Mouse (Mus musculus): Measurements from ENCODE around the gene Zswim4. TPM values are rescaled to one million over a fixed set of nuclear protein-coding genes. Genes with fewer than 3 reads are reported as not detected.
A peak's percentile ranks its signal among the peaks of the same experiment; 100 is the strongest.

Zswim4 gene
- 1 to 10 TPM; 6.6 to 8.0 (median 7.2) TPM for total RNA-seq (2022)

GRCm38 (mm10) chr8:84236998-84237473 is at the start of gene Zswim4:
Gene Zswim4, minus strand, starts transcription at chr8:84237055.
- peak; percentile 100 for DNase-seq (ENCODE audit: low spot score)

GRCm38 (mm10) chr8:84285665-84286064 is 48.8 kb upstream of the Zswim4 start:
- peak; percentile 44 for DNase-seq (ENCODE audit: low spot score)

- peak; percentile 31 for DNase-seq (ENCODE audit: low spot score)
Measured at GRCm38 (mm10) chr8:84284608-84285063, 47.8 kb upstream of the Zswim4 start.

DNA sequence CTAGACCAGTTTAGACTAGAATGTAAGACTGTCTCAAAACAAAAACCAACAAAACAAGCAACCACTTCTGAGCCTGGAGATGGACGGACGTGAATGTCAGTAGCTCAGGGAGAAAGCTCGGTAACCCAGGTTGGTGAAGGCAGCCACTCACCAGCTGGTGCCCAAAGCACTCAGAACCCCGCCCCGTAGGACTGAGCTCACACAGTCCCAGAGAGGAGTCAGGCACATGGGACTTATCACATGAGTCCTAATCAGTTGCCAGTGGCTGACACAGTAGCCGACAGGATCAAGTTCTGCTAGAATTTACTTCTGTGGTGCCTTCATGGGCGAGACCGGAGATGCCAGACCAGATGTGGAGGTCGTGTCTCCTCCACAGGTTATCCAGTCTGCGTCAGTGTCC is 43.9 kb upstream of the Zswim4 start:
- DNase-seq (ENCODE audit: low spot score): no peak

- DNase-seq (ENCODE audit: low spot score): no peak
Measured at GRCm38 (mm10) chr8:84276447-84276846, 39.6 kb upstream of the Zswim4 start.

GRCm38 (mm10) chr8:84273968-84274367 is 37.1 kb upstream of the Zswim4 start:
- DNase-seq (ENCODE audit: low spot score): no peak

DNA sequence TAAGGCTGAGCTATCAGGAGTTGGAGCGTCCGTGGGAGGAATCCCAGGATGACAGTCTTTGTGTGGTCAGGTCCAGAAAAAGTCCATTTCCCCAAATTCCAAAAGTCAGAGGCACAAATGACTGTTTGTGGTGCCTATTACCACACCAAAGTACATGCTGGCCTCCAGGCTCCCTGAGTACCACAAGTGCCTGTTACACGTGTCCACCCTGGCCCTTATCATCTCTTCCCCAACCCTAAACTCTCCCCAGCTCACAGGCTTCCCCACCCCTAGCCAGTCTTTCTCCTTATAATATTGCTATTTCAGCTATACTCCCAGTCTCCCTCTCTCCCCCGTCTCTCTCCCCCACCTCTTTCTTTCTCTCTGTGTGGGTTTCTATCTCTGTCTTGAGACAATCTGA is 35.4 kb upstream of the Zswim4 start:
- DNase-seq (ENCODE audit: low spot score): no peak

GRCm38 (mm10) chr8:84269950-84270773 is 33.3 kb upstream of the Zswim4 start, which contains the start of gene Ccdc130:
Gene Ccdc130, minus strand, starts transcription at chr8:84270380.
- DNase-seq (ENCODE audit: low spot score): peak; percentile 99

DNA sequence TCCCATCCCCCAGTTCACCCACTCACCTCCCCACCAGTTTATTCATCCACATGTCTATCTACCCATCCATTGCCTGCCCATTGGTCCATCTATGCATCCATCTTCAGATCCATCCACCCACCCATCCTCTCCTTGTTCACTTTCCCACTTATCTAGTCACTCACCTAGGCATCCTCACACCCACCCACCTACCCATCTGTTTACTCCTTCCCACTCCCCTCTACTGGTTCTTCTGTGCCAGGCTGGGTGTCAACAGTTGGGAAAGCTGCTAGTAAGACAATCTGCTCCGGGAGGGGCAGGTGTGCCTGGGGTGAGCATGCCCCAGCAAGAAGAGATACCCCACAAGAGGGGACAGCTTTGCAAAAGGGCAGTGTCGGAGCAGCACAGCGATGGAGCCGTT is 24.2 kb upstream of the Zswim4 start:
- DNase-seq (ENCODE audit: low spot score): no peak

GRCm38 (mm10) chr8:84256822-84257610 is 20.2 kb upstream of the Zswim4 start, which contains the start of gene Mri1:
Gene Mri1, minus strand, starts transcription at chr8:84257326.
- peak; percentile 75 for DNase-seq (ENCODE audit: low spot score)

- DNase-seq (ENCODE audit: low spot score): no peak
Measured at GRCm38 (mm10) chr8:84256458-84256821, 19.6 kb upstream of the Zswim4 start.

DNA sequence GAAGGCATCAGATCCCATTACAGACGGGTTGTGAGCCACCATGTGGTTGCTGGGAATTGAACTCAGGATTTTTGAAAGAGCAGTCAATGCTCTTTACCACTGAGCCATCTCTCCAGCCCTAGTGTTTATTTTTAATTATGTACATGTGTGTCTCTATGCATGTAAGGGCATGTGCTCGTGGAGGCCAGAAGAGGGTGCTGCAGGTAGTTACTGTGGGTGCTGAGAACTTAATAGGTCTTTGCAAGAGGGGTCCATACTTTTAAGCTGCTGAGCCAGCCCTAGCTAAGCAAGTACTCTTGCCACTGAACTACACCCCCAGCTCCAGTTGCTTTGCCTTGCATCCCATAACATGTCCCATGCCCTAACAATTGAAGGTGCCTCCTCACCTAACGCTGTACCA is 19.0 kb upstream of the Zswim4 start:
- DNase-seq (ENCODE audit: low spot score): no peak

GRCm38 (mm10) chr8:84249257-84250170 is 12.7 kb upstream of the Zswim4 start, which contains the start of gene D8Ertd738e:
Gene D8Ertd738e, minus strand, starts transcription at chr8:84249719.
- peak; percentile 90 for DNase-seq (ENCODE audit: low spot score)

- no peak for DNase-seq (ENCODE audit: low spot score)
Measured at GRCm38 (mm10) chr8:84241821-84242220, 5.0 kb upstream of the Zswim4 start.

- DNase-seq (ENCODE audit: low spot score): no peak
Measured at GRCm38 (mm10) chr8:84241167-84241566, 4.3 kb upstream of the Zswim4 start.

GRCm38 (mm10) chr8:84237542-84238229 is 831 bp upstream of the Zswim4 start:
- no peak for DNase-seq (ENCODE audit: low spot score)

DNA sequence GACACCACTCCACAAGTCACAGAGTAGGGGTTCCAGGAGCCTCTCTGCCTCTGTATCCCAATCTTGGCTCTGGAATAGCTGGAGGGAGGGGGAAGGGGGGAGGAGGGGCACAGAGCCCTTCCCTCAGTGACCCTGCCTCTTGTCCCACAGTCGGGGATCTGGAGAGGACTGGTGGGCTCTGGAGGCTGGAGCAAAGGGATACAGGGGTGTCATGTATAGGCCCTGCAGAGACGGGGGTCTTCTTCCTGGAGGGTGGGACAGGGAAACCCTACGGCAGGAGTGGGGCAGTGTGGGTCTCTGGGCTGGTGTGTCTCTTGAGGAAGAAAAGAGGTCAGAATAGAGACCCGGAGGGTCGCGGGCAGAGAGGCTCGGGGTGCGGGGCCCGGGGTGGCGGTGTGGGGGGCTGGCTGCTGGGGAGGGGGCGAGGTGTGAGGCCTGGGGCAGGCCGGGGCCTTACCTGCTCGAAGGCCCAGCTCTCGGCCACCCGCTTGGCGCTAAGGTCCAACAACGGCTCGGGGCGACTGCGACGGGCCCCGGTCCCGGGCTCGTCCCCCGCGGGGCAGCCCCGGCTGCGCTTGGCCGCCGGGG is 351 bp downstream of the Zswim4 start:
- no peak for DNase-seq (ENCODE audit: low spot score)

GRCm38 (mm10) chr8:84235746-84236409 is 977 bp downstream of the Zswim4 start:
- no peak for DNase-seq (ENCODE audit: low spot score)

DNA sequence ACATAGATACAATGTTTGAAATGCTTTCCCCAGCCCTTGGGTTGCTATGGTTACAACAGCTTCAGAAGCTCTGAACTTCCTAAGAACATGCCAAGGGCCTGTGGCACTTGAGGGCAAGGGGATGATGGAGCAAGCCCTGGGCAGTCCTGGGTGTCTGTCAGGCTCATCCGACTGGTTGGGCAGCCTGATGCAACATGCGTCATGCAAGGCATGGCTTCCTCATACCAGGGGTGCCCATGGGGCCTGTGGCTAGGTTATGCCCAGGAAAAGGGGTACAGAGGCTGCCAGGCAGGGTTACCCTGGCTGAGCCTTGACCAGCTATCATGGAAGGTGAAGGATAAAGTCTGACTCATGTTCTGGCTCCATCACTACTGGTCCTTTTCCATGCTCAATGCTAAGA is 3.8 kb downstream of the Zswim4 start:
- DNase-seq (ENCODE audit: low spot score): no peak

- DNase-seq (ENCODE audit: low spot score): no peak
Measured at GRCm38 (mm10) chr8:84230735-84231134, 6.1 kb downstream of the Zswim4 start.
